Mouse (Mus musculus) kidney, adult 2 months (tissue): ENCODE measurements at regions not wholly inside any gene's neighbourhood (a gene's known extent, or its start where the extent isn't known, plus 50 kb on each side); places are given as distances from the start of the nearest gene placed in this dataset.

Experiments
- DNase-seq: peaks from one replicate; pipeline ENCODE4 v3.0.0; 2021
- H3K27ac ChIP-seq: fragments of 200-500 bp; 2 replicates; pipeline ENCODE4 v1.5.1; 2012; ENCODE audit warnings: low read depth, low read length, control low read depth, inconsistent platforms; ENCODE audit not compliant: insufficient read depth
- H3K27me3 ChIP-seq: fragments of 200-500 bp; replicated peaks from 2 replicates; pipeline ENCODE4 v1.6.1; 2012; ENCODE audit warnings: mild to moderate bottlenecking, moderate library complexity, low read length, inconsistent platforms; ENCODE audit not compliant: control insufficient read depth, insufficient read depth
- H3K36me3 ChIP-seq: fragments of 200-500 bp; 2 replicates; pipeline ENCODE4 v1.6.1; 2012; ENCODE audit warnings: mild to moderate bottlenecking, moderate library complexity, low read length, inconsistent platforms; ENCODE audit not compliant: control insufficient read depth, insufficient read depth
- H3K4me1 ChIP-seq: fragments of 200-500 bp; 2 replicates; pipeline ENCODE4 v1.6.1; 2011; ENCODE audit warnings: low read length; ENCODE audit not compliant: control insufficient read depth, insufficient read depth
- H3K4me3 ChIP-seq: fragments of 200-500 bp; 2 replicates; pipeline ENCODE4 v1.5.1; 2011; ENCODE audit warnings: mild to moderate bottlenecking, low read depth, low read length, control low read depth; ENCODE audit not compliant: insufficient read depth
- CTCF ChIP-seq: fragments of 200-500 bp; conservative IDR thresholded peaks from 2 replicates; pipeline ENCODE4 v1.5.1; 2011; ENCODE audit warnings: low read depth, mild to moderate bottlenecking, control low read depth, low read length, moderate library complexity, mixed read lengths; ENCODE audit not compliant: insufficient read depth, insufficient read length
- POLR2A ChIP-seq: fragments of 200-500 bp; IDR thresholded peaks from one replicate; pipeline ENCODE4 v1.6.1; 2011; ENCODE audit warnings: low read depth, low read length, control low read depth
- WGBS: fragments of 180-500 bp; shearing (Covaris S2); methylation state at CpG from one replicate; pipeline ENCODE4 v1.1.7; 2018; 5-methylcytosine and 5-hydroxymethylcytosine counted together

DNA sequence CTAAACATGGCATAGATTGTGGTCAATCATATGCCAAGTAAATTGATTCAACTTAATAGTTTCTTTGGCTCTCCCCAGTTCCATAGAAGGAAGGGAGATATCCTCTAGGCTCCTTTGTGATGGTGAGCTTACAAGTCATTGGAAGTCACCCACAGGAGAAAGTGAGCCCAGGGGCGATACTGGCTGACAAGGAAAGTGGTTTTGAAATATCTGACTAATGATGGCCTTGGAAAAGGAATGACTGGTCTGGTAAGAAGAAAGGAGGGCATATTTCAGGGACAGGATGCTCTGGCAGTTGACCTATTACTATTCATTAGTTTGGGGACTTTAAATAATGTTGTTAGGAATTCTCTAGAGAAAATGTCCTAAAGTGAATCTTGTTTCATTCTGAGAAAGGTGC lies 352.7 kb upstream of the Cdh11 start:
- TF ChIP-seq POLR2A, result no peak
- TF ChIP-seq CTCF, result no peak
- no peak for DNase-seq
- Histone ChIP-seq H3K27me3 (no peaks in the 10 kb centered on the region), H3K27ac (no peak overlapping the region), H3K36me3 (no peaks in the 10 kb centered on the region), H3K4me1 (no peaks in the 10 kb centered on the region), H3K4me3 (no peak overlapping the region)
- whole genome bisulfite sequencing, result 76% methylated on average over 1 of the region's 1 CpGs

DNA sequence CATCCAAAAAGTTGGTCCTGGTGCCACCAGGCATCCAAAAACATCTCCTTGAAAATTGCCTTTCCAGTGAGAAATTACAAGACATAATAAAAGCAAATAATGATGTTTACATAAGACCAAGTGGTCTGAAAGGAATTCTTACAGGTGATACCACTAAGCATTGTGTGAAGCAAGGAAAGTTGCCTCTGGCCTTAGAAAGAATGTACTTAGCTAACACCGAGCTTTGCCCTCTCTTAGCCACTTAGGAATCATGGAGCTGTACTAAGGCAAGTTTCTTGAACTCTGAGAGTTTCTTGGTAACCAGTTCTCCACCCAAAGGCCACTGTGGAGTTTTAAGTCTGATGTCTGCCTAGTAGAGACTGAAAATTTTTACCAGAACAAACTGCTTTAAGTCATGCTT lies 359.4 kb upstream of the Cdh11 start:
- H3K4me3 ChIP-seq, result no peak overlapping the region
- H3K27me3 ChIP-seq, result no peaks in the 10 kb centered on the region
- TF ChIP-seq CTCF, result no peak
- TF ChIP-seq POLR2A, result no peak
- H3K36me3 ChIP-seq, result no peaks in the 10 kb centered on the region
- WGBS, result 61% methylated on average over 1 of the region's 1 CpGs
- no peak for DNase-seq
- H3K4me1 ChIP-seq, result no peaks in the 10 kb centered on the region
- no peak overlapping the region for H3K27ac ChIP-seq

DNA sequence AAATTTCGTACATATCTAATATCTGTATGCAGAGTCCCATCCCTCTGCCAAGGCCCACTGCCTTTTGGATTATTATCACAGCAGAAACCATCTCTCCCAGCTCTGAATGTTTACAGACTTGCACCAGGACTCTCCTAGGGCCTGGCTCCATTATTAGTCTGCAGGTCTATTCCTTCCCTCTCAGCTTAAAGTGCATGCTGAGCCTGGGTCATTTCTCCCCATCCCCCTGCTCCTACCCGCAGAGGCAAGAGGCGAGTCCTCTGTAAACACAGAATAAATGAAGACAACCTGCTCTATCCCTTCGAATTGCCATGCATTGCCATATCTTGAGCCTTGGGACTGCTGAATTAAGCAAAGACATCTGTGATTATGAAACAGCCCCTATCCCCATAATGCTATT lies 362.6 kb upstream of the Cdh11 start:
- Histone ChIP-seq H3K36me3 (no peaks in the 10 kb centered on the region), H3K27me3 (no peaks in the 10 kb centered on the region), H3K4me3 (no peak overlapping the region), H3K4me1 (no peaks in the 10 kb centered on the region), H3K27ac (no peak overlapping the region)
- no peak for DNase-seq
- WGBS, result 68% methylated on average over 4 of the region's 4 CpGs
- TF ChIP-seq POLR2A (no peak), CTCF (no peak)

DNA sequence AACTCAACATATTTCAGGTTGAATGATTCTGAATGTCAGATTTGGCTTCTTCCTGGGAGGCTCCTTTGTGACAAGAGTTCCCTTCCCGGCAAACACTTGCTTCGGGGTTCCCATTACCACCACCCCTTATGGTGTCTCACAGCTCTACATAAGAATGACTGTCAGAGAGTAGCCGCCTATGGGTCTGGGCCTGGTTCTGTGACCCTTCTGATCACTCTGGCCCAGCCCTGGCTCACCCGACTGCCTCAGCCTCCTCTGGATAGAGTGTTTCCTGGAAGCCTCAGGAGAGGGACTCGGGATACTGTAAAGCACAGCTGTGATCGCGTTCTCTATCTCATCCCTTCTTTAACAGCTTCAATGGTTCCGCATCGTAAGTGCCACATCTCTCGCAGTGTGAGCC lies 363.0 kb upstream of the Cdh11 start:
- H3K4me1 ChIP-seq, result no peaks in the 10 kb centered on the region
- H3K27ac ChIP-seq, result no peak overlapping the region
- no peak overlapping the region for H3K4me3 ChIP-seq
- DNase-seq, result no peak
- TF ChIP-seq CTCF, result no peak
- no peak for TF ChIP-seq POLR2A
- no peaks in the 10 kb centered on the region for H3K27me3 ChIP-seq
- WGBS, result 70% methylated on average over 10 of the region's 10 CpGs
- no peaks in the 10 kb centered on the region for H3K36me3 ChIP-seq

DNA sequence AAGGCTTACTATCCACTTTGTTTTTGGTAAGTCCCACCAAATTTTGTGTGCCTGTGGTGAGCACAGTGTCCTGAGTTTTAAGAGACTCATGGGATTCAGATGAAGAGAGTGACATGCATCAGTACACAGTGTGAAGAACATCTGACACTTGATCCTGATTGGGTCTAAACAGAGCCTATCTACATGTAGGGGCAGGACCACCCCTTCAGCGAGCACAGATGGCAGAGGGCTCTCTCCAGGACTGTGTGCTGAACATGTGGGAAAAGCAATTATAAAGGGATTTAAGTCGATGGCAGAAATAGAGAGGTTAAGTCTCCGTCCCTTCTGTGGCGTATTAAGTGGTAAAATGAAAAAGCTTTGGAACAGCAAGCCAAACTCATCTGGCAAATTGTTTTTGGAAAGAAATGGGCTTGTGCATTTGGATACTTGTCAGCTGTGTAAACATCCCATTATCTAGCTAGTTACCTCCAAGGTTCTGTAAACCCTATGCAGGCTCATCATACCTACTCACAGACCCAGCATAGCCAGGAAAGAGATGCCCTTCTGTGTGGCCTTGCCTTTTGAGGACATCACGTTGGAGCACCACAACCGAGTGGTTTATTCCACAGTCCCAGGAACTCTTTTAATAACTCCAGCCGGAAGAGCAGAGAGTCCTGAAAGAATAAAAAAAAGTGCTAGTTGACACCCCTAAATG lies 381.3 kb upstream of the Cdh11 start:
- no peak for DNase-seq
- TF ChIP-seq CTCF (no peak), POLR2A (no peak)
- 57% methylated on average over 7 of the region's 7 CpGs for WGBS

DNA sequence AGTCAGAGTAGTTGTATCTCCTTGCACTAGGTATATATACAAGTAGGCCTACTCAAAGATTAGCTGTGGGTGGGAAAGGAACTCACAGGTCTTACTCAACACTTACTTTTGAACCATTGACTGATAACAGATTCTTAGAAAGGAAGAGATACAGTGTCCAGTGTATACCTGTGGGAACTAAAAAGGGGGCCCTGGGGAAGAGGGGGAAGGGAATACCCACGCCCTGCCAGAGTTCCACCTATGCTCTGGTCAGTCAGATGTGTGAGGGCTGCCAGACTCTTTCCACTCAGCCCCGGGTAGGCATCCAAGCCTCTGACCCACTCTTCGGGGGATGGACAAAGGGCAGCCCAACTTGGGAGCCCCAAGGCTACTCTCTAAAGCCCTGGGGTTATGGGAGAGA lies 387.9 kb upstream of the Cdh11 start:
- Histone ChIP-seq H3K36me3 (no peaks in the 10 kb centered on the region), H3K27me3 (no peaks in the 10 kb centered on the region), H3K4me3 (no peak overlapping the region), H3K4me1 (no peaks in the 10 kb centered on the region), H3K27ac (no peak overlapping the region)
- no peak for DNase-seq
- TF ChIP-seq POLR2A (no peak), CTCF (no peak)
- WGBS, result 69% methylated on average over 3 of the region's 3 CpGs

More for the DNA sequence above, 381.3 kb upstream of the Cdh11 start:
- Histone ChIP-seq H3K4me3 (no peak overlapping the region), H3K27me3 (no peaks in the 10 kb centered on the region), H3K4me1 (no peaks in the 10 kb centered on the region), H3K36me3 (no peaks in the 10 kb centered on the region), H3K27ac (no peak overlapping the region)

DNA sequence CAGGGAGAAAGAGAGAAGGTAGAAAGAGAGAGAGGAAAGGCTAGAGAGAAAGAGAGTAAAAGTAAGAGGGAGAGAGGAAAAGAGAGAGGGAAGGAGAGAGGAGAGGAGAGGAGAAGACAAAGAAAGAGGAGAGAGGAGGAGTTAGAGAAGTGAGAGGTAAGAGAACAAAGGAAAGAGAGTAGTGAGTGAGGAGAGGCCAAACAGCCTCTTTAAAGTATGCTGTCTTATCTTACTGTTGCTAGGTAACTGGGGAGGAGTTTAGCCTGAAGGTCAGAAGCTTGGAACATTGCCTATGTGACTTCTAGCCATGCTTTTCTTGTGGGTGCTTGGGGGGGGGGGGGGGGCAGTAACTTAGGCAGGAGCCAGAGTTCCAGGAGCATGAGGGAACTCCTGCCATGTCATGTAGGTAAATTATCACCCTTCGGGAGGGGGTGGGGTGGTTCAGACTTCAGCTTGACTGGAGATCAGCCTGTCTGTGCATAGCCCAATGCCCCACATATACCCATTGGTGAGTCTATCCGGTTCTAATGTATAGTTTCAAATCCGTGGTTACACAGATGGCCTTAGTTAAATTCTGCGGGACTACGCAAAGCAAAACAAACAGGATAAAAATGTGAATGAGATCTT lies 388.5 kb upstream of the Cdh11 start:
- H3K27ac ChIP-seq, result no peak overlapping the region
- WGBS, result 77% methylated on average over 5 of the region's 5 CpGs
- H3K27me3 ChIP-seq, result no peaks in the 10 kb centered on the region
- no peak overlapping the region for H3K4me3 ChIP-seq
- no peak for DNase-seq
- H3K4me1 ChIP-seq, result no peaks in the 10 kb centered on the region
- TF ChIP-seq CTCF (no peak), POLR2A (no peak)
- H3K36me3 ChIP-seq, result no peaks in the 10 kb centered on the region
